Mouse (Mus musculus): Measurements from ENCODE around the gene Plpp3.

DNA sequence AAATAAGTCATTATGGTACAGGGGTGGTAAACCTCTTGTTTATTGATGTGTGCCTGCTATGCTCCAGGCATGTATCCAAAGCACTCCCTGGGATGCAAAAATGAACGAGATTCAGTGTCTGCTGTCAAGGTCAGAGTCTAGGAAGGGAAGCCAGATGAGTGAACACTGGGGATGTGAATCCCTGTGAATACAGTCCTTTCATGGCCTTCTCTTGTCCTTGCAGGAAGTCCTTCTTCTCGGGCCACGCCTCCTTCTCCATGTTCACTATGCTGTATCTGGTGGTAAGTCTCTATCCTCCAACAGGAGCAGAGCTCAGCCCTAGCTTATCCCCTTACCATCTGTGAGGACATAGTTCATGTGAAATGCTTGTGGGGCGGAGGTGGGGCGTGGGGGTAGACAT, 51.8 kb downstream of the Plpp3 start:
- TF ChIP-seq CTCF (IDR thresholded peaks at IDR 0.05; ENCODE audit: extremely low read depth, insufficient read depth, low read length) (no peak), POLR2A (IDR thresholded peaks at IDR 0.05; ENCODE audit: extremely low read depth, insufficient read depth, low read length) (no peak)
